Mouse (Mus musculus) induced T-regulatory cell, adult 2 months (primary cell): ENCODE results near the gene 4930519G04Rik.
"Not testable (repeated sequence)": the region's sequence is repeated elsewhere in the genome, so short reads cannot be mapped to it uniquely, and the experiment has no call there.

Source experiments
- DNase-seq: peaks from one replicate; pipeline ENCODE4 v3.0.0-alpha.2; 2012; ENCODE audit warnings: low read depth

Gene 4930519G04Rik

DNA sequence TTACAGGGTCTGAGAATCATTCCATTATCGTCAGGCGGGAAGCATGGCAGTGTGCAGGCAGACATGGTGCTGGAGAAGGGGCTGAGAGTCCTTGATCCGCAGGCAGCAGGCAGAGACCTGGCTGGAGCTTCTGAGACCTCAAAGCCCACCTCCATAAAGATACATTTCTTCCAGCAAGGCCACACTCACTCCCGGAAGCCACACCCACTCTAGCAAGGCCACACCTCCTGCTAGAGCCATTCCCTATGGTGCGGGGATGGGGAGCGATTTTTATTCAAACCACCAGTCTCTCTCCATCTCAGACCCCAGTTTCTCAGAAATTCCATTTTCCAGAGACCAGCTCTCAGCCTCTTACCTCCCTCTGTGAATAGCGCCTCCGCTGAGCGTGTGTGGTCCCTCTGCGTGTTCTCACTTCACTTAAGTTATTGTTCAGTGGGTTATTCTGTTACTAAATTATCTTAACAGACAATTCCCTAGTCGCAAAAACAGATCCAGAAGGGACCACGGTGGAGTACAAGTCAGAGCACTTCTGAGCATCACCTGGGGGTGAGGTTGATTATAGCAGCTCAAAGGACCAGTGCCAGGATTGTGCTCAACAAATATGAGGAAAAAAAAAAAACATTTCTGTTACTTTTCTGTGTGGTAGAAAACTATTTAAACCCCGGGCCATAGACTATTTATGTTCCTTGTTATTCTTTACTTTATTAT, 55.3 kb downstream of the 4930519G04Rik start:
- no peak for DNase-seq

DNA sequence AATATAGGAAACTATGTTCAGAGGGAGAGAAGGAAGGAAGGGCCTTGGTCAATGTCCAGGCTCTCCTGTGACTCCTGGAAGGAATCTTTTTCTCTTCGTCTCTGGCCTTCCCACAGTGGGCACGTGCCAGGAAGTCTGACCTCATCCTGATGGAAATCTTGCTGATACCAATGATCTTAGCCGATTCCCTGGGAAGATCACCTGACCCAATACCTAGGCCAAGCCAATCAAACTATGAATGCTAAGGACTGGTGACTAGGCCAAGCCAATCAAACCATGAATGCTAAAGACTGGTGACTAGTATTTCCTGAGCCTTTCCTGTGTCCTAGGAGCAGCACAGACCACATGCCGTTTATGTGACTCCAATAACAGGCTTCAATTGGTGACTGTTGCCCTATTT, 60.2 kb downstream of the 4930519G04Rik start:
- no peak for DNase-seq

DNA sequence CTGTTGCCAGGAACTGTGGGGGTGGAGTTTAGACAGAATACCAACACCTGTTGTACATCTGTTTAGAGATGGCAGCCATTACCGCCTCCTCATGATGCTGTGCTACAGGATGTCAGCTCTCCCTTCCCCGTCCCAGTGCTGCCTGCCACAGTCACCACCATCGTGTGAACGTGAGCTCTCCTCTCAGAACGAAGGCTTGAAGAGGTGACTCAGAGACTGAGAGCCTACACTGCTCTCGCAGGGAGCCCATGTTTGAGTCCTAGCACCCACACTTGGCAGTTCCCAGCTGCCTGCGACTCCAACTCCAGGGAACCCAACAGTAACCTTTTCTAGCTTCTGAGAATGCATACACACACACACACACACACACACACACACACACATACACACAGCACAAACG, 61.4 kb downstream of the 4930519G04Rik start:
- DNase-seq = no peak

DNA sequence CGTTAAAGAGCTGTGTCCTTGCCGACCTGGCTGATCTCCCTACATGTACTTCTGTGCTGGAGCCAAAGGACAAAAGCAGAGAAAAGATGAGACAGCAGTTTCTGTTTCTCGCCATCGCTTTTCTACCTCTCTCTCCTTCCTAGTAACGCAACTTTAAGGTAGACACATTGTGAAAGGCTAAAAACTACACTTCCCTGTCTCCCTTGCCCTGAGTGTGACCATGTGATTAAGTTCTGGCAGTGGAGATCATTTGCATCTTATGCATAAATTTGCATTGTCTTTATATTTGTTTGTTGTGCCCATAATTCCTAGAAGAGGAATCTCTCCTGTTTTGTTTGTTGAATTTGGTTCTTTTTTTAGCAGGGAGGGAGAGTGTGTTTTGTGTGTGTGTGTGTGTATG, 62.4 kb downstream of the 4930519G04Rik start:
- DNase-seq = no peak

DNA sequence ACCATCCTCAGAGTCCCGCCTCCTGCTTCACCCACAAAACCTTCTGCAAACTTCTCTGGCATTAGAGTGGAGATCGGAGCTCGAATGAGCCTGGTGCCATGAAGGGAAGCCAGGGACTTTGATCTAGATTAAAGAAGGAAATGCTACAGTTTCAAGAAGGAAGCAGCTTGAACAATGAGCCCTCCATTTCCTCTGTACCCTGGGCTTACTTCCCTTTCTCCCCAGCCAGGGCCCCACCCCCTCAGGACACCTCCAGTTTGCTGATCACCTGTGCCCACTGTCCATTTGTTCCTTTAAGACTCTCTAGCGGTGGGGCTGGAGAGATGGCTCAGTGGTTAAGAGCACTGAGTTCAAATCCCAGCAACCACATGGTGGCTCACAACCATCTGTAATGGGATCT, 63.3 kb downstream of the 4930519G04Rik start:
- no peak for DNase-seq

DNA sequence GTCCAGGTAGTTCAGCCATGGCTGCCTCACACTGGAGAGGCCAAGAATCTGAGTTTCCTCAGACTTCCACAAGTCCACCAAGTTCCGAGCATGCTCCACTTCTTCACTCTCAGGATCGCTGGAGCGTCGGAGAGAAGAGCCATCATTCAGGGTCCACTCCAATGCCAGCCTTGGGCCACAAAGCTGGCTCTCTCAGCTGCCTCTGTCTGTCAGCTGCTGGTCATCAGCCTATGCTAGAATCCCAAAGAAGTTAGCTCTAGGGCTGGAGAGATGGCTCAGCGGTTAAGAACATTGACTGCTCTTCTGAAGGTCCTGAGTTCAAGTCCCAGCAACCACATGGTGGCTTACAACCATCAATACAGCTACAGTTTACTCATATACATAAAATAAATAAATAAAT, 63.9 kb downstream of the 4930519G04Rik start:
- not testable (repeated sequence) for DNase-seq

DNA sequence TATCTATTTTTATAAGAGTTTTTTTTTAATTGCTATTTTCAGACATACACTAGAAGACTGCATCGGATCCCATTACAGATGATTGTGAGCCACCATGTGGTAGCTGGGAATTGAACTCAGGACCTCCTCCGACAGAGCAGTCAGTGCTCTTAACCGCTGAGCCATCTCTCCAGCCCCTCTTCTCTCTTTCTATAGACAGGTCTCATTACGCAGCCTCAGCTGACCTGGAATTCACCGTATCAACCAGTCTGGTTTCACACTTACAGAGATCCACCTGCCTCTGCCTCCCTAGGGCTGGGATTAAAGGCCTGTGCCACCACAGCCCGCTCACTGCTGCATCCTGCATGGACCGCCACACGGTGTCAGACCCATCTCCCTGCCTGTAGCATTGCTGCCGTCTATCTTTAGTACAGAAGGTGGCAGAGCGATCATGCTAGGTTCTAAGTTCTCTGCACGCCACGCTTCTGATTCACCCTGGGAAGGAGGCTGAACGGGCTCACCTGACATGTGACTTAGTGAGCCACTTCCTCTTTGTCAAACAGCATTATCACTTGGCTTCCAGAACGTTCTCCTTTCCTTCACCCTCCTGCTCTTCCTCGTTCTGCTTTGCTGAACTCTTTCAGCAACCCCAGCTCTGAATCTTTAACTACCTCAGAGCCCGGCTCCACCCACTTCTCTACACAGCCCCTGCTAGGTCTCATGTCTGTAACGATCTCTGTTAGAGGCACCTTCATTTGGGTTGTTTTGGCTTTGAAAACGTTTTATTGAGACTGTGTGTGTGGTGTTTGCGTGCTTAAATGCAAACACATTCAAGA, 68.3 kb downstream of the 4930519G04Rik start:
- DNase-seq = peak; percentile 86

DNA sequence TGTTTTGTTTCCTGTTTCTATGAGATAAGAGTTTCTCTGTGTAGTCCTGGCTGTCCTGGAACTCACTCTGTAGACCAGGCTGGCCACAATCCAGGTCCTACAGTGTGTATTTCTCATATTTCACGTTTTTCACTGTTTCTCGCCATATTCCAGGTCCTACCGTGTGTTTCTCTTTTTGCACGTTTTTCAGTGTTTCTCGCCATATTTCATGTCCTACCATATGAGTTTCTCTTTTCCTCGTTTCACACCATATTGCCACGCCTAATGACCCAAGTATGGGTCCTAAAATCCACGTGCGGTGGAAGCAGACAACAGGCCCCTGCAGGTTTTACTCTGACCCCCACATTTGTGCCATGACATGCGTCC, 68.9 kb downstream of the 4930519G04Rik start:
- DNase-seq = no peak

DNA sequence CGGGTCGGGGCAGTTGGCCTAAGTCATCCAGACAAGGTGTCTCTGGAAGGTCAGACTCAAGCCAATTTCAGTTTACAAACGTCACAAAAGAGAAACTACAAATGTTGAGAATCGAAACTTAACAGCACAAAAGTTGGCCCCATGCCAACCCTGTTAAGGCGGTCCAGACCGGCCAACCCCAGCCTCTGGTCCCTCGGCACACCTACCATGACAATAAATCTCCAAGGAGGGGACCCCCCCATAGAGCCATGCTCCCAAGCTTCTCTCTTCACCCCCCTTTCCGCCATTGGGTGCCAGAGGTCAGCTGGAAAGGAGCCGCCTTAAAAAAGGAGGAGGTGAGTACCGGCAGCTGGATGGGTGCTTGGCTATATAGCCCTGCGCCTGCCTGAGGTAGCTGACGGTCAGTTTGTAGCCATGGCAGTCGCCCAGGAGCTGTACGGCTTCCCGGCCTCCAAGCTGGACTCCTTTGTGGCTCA, 69.6 kb downstream of the 4930519G04Rik start, which contains the start of gene Oasl1:
Gene Oasl1, plus strand, starts transcription at position 243 of the 476 bp plus-strand sequence.
- peak; percentile 80 for DNase-seq

DNA sequence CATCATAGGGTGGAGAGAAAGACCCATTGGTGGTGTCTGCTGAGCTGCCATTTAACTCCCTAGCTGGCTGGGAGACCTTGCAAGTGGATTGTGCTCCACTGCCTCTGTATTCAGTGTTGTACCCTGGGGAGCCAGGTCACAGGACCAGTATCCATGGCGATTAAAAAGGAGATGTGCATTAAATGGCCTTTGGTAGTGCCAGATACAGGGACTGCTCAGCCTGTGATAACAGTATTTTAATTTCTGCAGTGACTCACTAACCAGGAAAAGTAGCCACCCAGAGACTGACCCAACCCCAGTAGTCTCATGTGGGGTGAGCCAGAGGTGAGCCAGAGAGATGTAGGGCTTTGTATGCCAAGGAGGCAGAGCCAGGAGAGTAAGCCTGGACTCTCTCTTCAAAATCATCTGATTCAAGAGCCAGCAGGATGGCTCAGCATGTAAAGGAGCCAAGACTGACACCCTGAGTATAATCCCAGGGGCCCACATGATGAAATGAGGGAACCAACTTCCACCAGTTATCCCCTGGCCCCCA, 72.8 kb downstream of the 4930519G04Rik start:
- DNase-seq = no peak

DNA sequence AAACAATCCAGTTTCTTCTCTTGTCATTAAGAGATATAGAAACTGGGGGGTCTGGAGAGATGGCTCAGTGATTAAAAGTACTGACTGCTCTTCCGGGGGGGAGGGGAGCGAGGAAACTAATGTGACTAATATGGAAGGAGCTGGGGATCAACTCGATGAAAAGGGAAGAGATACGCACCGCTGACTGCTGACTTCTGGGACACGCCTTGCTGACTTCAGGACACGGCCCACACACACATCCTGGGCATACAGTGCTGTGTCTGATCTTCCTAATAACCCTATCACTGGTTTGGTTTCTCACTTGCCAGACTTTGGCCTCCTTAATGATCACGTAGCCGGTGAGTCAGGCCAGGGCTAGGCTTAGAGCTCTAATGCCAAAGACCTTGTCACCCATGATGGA, 73.3 kb downstream of the 4930519G04Rik start:
- no peak for DNase-seq

DNA sequence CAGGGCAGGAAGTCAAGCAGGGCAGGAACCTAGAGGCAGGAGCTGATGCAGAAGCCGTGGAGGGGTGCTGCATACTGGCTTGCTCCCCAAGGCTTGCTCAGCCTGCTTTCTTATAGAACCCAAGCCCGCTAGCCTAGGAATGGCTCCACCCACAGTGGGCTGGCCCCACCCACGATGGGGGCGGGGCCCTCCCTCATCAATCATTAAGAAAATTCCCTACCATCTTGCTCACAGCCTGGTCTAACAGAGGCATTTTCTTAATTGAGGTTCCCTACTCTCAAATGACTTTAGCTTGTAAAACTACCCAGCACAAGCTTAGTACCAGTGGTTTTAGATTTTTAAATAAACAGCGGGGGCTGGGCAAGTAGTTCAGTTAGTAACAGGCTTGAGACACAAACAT, 78.2 kb downstream of the 4930519G04Rik start:
- no peak for DNase-seq

DNA sequence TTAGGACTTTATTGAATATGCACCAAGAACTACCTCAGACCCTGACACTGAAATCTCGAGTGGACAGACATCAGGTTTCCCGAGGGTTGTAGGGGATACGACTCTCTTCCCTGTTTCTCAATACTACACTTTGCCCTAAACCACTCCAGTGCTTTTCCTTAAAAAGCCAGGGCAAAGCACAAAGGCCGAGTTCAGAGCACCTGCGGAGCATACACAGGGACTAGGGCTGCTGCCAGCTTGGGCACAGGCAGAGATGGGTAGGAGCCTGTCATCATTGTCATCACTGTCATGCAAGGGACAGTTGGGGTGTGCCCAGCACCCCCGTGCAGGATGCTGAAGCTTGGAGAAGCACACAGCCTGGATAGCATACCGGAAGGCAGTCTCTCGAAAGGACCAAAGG, 79.7 kb downstream of the 4930519G04Rik start:
- DNase-seq = no peak
